ENCODE assay signal across 17 mouse cellular contexts in the genomic region with DNA sequence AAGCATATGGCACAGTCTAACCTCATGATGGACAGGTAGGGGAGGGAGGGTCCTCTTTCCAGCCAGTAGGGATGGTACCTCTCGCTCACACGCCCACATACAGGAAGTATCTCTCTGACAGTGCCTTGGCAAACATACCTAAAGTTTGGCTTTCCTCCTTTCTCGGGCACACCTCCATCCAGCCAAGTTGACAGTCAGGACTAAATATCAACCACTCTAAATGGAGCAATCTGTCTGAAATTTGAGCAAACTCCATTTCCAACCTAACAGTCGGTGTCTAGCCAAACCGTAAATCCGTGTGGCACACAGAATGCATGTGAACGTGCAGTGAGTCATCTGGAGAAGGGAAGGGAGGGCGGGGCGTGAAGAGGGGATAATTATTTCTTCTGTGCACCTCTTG. TPM values are rescaled to one million over a fixed set of nuclear protein-coding genes. Genes with fewer than 3 reads are reported as not detected.
A peak's percentile ranks its signal among the peaks of the same experiment; 100 is the strongest.
DNase-seq lines count a peak whose midpoint lies in the region; ATAC-seq and TF ChIP-seq lines count a peak whose summit lies in the region.
"Had no signal": no experiment of that assay in that cellular context is flagged by ENCODE, and none has a peak within 500 bp of the region (broad histone marks: within the 10 kb centered on the region; RNA-seq: fewer than 3 reads in every experiment).

No protein-coding gene starts in this region.

- no peak overlapping the region for H3K4me3 ChIP-seq in kidney, postnatal 0 days (replicated peaks; ENCODE audit: low read depth, low read length)
- H3K4me3 ChIP-seq in kidney, embryonic 16.5 days (ENCODE audit: low read length): no peak overlapping the region
- peak overlapping the region; percentile 3 for H3K4me3 ChIP-seq in myocyte
- H3K4me3 ChIP-seq in liver, embryonic 12.5 days: no peak overlapping the region
- H3K4me3 ChIP-seq: hindbrain, embryonic 12.5 days; limb, embryonic 13.5 days; midbrain, embryonic 13.5 days had no signal

- no peaks in the 10 kb centered on the region for H3K36me3 ChIP-seq in kidney, postnatal 0 days (ENCODE audit: insufficient read depth, low read length)
- no peaks in the 10 kb centered on the region for H3K36me3 ChIP-seq in kidney, embryonic 16.5 days (ENCODE audit: insufficient read depth, low read length)
- no peaks in the 10 kb centered on the region for H3K36me3 ChIP-seq in myocyte (ENCODE audit: control insufficient read depth, insufficient read depth)
- H3K36me3 ChIP-seq in liver, embryonic 12.5 days: no peaks in the 10 kb centered on the region
- H3K36me3 ChIP-seq: hindbrain, embryonic 12.5 days; midbrain, embryonic 13.5 days had no signal

- H3K4me1 ChIP-seq in kidney, postnatal 0 days (replicated peaks; ENCODE audit: insufficient read depth, low read length): no peaks in the 10 kb centered on the region
- peaks cover 15% of the 10 kb centered on the region for H3K4me1 ChIP-seq in kidney, embryonic 16.5 days (ENCODE audit: insufficient read depth, low read length)
- peaks cover 9% of the 10 kb centered on the region; the same call in 1 of the 2 replicates for H3K4me1 ChIP-seq in liver, embryonic 12.5 days

- no peak for ATAC-seq in CD4-positive, CD25-positive, alpha-beta regulatory T cell, adult 4 months
- no peak for ATAC-seq in kidney, postnatal 0 days (replicated peaks; ENCODE audit: low FRiP score, low read depth)
- no peak for ATAC-seq in kidney, embryonic 16.5 days (ENCODE audit: low FRiP score, low TSS enrichment)
- ATAC-seq in liver, embryonic 12.5 days: no peak
- ATAC-seq: liver, postnatal 0 days; midbrain, embryonic 13.5 days had no signal

- WGBS in kidney, postnatal 0 days: 38% methylated on average over 9 of the region's 9 CpGs
- 39% methylated on average over 9 of the region's 9 CpGs for WGBS in kidney, embryonic 16.5 days
- WGBS in liver, embryonic 12.5 days (ENCODE audit: insufficient replicate concordance): 67% methylated on average over 9 of the region's 9 CpGs

- DNase-seq in CD4-positive, CD25-positive, alpha-beta regulatory T cell, adult 2 months (ENCODE audit: low read depth, low spot score): peak; percentile 16
- DNase-seq in kidney, postnatal 0 days (ENCODE audit: low spot score): peak; percentile 35
- peak; percentile 78 for DNase-seq in brain, embryonic 14.5 days (ENCODE audit: low read depth)
- no peak for DNase-seq in adrenal gland, postnatal 25 days
- DNase-seq: cerebellum, adult 8-10 months; gastrocnemius, postnatal 10 days; kidney, adult 2 months; kidney, postnatal 4 days; liver, postnatal 0 days; lung, postnatal 36 days had no signal

- no peak for TF ChIP-seq CTCF in kidney, postnatal 0 days (IDR thresholded peaks at IDR 0.05; ENCODE audit: low read depth)
- no peak for TF ChIP-seq CTCF in brain, embryonic 14.5 days (IDR thresholded peaks at IDR 0.05; ENCODE audit: borderline replicate concordance, extremely low read depth, insufficient read depth, insufficient read length)

- H3K4me2 ChIP-seq in kidney, postnatal 0 days (ENCODE audit: low read length): no peak overlapping the region
- H3K4me2 ChIP-seq in kidney, embryonic 16.5 days (replicated peaks; ENCODE audit: low read depth, low read length): no peak overlapping the region
- peak overlapping the region; percentile 80 for H3K4me2 ChIP-seq in myocyte (ENCODE audit: low read depth)
- no peak overlapping the region for H3K4me2 ChIP-seq in liver, embryonic 12.5 days
- H3K4me2 ChIP-seq: hindbrain, embryonic 12.5 days; limb, embryonic 13.5 days; midbrain, embryonic 13.5 days had no signal

- TF ChIP-seq POLR2A in brain, embryonic 14.5 days (IDR thresholded peaks at IDR 0.05; ENCODE audit: borderline replicate concordance, extremely low read depth, insufficient read depth, insufficient read length, poor library complexity, severe bottlenecking): no peak
- TF ChIP-seq POLR2A in myocyte (IDR thresholded peaks at IDR 0.05; ENCODE audit: insufficient read length, low read depth): no peak

- H3K9ac ChIP-seq in kidney, postnatal 0 days (ENCODE audit: low read depth, low read length): no peak overlapping the region
- H3K9ac ChIP-seq in kidney, embryonic 16.5 days (replicated peaks; ENCODE audit: low read length): no peak overlapping the region
- H3K9ac ChIP-seq in liver, embryonic 12.5 days: no peak overlapping the region
- H3K9ac ChIP-seq: hindbrain, embryonic 12.5 days; limb, embryonic 13.5 days; liver, postnatal 0 days; midbrain, embryonic 13.5 days had no signal

- no peaks in the 10 kb centered on the region for H3K27me3 ChIP-seq in kidney, postnatal 0 days (ENCODE audit: insufficient read depth, low read length)
- H3K27me3 ChIP-seq in kidney, embryonic 16.5 days (ENCODE audit: insufficient read depth, low read length): no peaks in the 10 kb centered on the region
- no peaks in the 10 kb centered on the region for H3K27me3 ChIP-seq in myocyte (ENCODE audit: control insufficient read depth, insufficient read depth, insufficient read length)
- no peaks in the 10 kb centered on the region for H3K27me3 ChIP-seq in liver, embryonic 12.5 days (replicated peaks)
- H3K27me3 ChIP-seq: hindbrain, embryonic 12.5 days; limb, embryonic 13.5 days; midbrain, embryonic 13.5 days had no signal

- no peaks in the 10 kb centered on the region for H3K79me2 ChIP-seq in myocyte (ENCODE audit: control insufficient read depth, insufficient read depth)

- H3K27ac ChIP-seq in kidney, postnatal 0 days: no peak overlapping the region
- no peak overlapping the region; the same call in 1 of the 2 replicates for H3K27ac ChIP-seq in kidney, embryonic 16.5 days (ENCODE audit: low read length)
- no peak overlapping the region for H3K27ac ChIP-seq in liver, embryonic 12.5 days
- H3K27ac ChIP-seq: hindbrain, embryonic 12.5 days; limb, embryonic 13.5 days; midbrain, embryonic 13.5 days had no signal

- H3K9me3 ChIP-seq in kidney, postnatal 0 days (replicated peaks; ENCODE audit: low read length): no peaks in the 10 kb centered on the region
- H3K9me3 ChIP-seq in kidney, embryonic 16.5 days (ENCODE audit: low read length): no peaks in the 10 kb centered on the region
- no peaks in the 10 kb centered on the region for H3K9me3 ChIP-seq in liver, embryonic 12.5 days (replicated peaks)
- H3K9me3 ChIP-seq: hindbrain, embryonic 12.5 days; limb, embryonic 13.5 days; midbrain, embryonic 13.5 days had no signal

- no peak overlapping the region for H3ac ChIP-seq in myocyte (ENCODE audit: control insufficient read depth, insufficient read length)

TF ChIP-seq in myocyte, 11 proteins besides CTCF, POLR2A, EP300 and RAD21:
- peak; percentile 41; the same call in 1 of the 2 replicates for TF ChIP-seq CEBPB (IDR thresholded peaks at IDR 0.05; ENCODE audit: insufficient read depth, poor library complexity, severe bottlenecking)
- TF ChIP-seq MYOG (IDR thresholded peaks at IDR 0.05; ENCODE audit: control insufficient read depth in 1 of 3, insufficient read depth in 1 of 3, insufficient read length in 2 of 3, low read depth in 2 of 3): no peak

RNA-seq across cellular contexts. Expression of gene Hspa8, which starts 54.0 kb away (rescaled TPM):
- polyA plus RNA-seq in CD4-positive, CD25-positive, alpha-beta regulatory T cell, adult 4 months (2017; shearing (Covaris generic)): 1,000 to 10,000 TPM; 3,203 to 3,707 TPM
- 1,937 and 2,022 TPM in 2 replicates for polyA plus RNA-seq in kidney, postnatal 0 days (2015; fragmentation: Nextera tagmentation; extraction: Ambion mirVana)
- polyA plus RNA-seq in kidney, embryonic 16.5 days (2015; fragmentation: Nextera tagmentation; extraction: Ambion mirVana): 2,859 and 3,187 TPM in 2 replicates
- polyA plus RNA-seq in brain, embryonic 14.5 days (2012; rRNA removed): 2,783 and 3,166 TPM in 2 replicates
- 797 TPM for polyA plus RNA-seq in myocyte (2012; fragmentation: generic; extraction: Trizol)
- 2,428 and 2,723 TPM in 2 replicates for polyA plus RNA-seq in liver, embryonic 12.5 days (2016; fragmentation: Nextera tagmentation; extraction: Ambion mirVana)
- total RNA-seq in adrenal gland, postnatal 25 days (2021): 1,395 and 2,721 TPM in 2 replicates
